Mouse (Mus musculus): ENCODE data around the gene Pik3ap1.
"Not testable (repeated sequence)": the region's sequence is repeated elsewhere in the genome, so short reads cannot be mapped to it uniquely, and the experiment has no call there.

The Pik3ap1 gene

GRCm38 (mm10) chr19:41384922-41385508, at the start of gene Pik3ap1:
Gene Pik3ap1 (minus strand): TSS chr19:41385102.
- in situ Hi-C loops (cut with MboI; ENCODE audit: low pct_unique_long_range_greater_than_20kb in 1 of 2, low sequenced_read_pairs in 2 of 2, unreplicated experiment in 1 of 2): no loop called here

- in situ Hi-C loops (cut with MboI; ENCODE audit: low pct_unique_long_range_greater_than_20kb in 1 of 2, low sequenced_read_pairs in 2 of 2, unreplicated experiment in 1 of 2): not testable (repeated sequence)
Observed at GRCm38 (mm10) chr19:41431512-41432164, 46.7 kb upstream of the Pik3ap1 start.

- in situ Hi-C loops (cut with MboI; ENCODE audit: low pct_unique_long_range_greater_than_20kb in 1 of 2, low sequenced_read_pairs in 2 of 2, unreplicated experiment in 1 of 2): not testable (repeated sequence)
Observed at GRCm38 (mm10) chr19:41425927-41426772, 41.2 kb upstream of the Pik3ap1 start.

GRCm38 (mm10) chr19:41421264-41421663, 36.4 kb upstream of the Pik3ap1 start:
- in situ Hi-C loops (cut with MboI; ENCODE audit: low pct_unique_long_range_greater_than_20kb in 1 of 2, low sequenced_read_pairs in 2 of 2, unreplicated experiment in 1 of 2): no loop called here

GRCm38 (mm10) chr19:41418786-41419185, 33.9 kb upstream of the Pik3ap1 start:
- in situ Hi-C loops (cut with MboI; ENCODE audit: low pct_unique_long_range_greater_than_20kb in 1 of 2, low sequenced_read_pairs in 2 of 2, unreplicated experiment in 1 of 2): no loop called here

GRCm38 (mm10) chr19:41417995-41418394, 33.1 kb upstream of the Pik3ap1 start:
- in situ Hi-C loops (cut with MboI; ENCODE audit: low pct_unique_long_range_greater_than_20kb in 1 of 2, low sequenced_read_pairs in 2 of 2, unreplicated experiment in 1 of 2): no loop called here

GRCm38 (mm10) chr19:41416201-41416600, 31.3 kb upstream of the Pik3ap1 start:
- in situ Hi-C loops (cut with MboI; ENCODE audit: low pct_unique_long_range_greater_than_20kb in 1 of 2, low sequenced_read_pairs in 2 of 2, unreplicated experiment in 1 of 2): no loop called here

GRCm38 (mm10) chr19:41402603-41403002, 17.7 kb upstream of the Pik3ap1 start:
- in situ Hi-C loops (cut with MboI; ENCODE audit: low pct_unique_long_range_greater_than_20kb in 1 of 2, low sequenced_read_pairs in 2 of 2, unreplicated experiment in 1 of 2): no loop called here

GRCm38 (mm10) chr19:41390856-41391255, 6.0 kb upstream of the Pik3ap1 start:
- in situ Hi-C loops (cut with MboI; ENCODE audit: low pct_unique_long_range_greater_than_20kb in 1 of 2, low sequenced_read_pairs in 2 of 2, unreplicated experiment in 1 of 2): no loop called here

- in situ Hi-C loops (cut with MboI; ENCODE audit: low pct_unique_long_range_greater_than_20kb in 1 of 2, low sequenced_read_pairs in 2 of 2, unreplicated experiment in 1 of 2): no loop called here
Observed at GRCm38 (mm10) chr19:41389351-41389750, 4.4 kb upstream of the Pik3ap1 start.

- in situ Hi-C loops (cut with MboI; ENCODE audit: low pct_unique_long_range_greater_than_20kb in 1 of 2, low sequenced_read_pairs in 2 of 2, unreplicated experiment in 1 of 2): no loop called here
Observed at GRCm38 (mm10) chr19:41388242-41388641, 3.3 kb upstream of the Pik3ap1 start.

GRCm38 (mm10) chr19:41387262-41387661, 2.4 kb upstream of the Pik3ap1 start:
- in situ Hi-C loops (cut with MboI; ENCODE audit: low pct_unique_long_range_greater_than_20kb in 1 of 2, low sequenced_read_pairs in 2 of 2, unreplicated experiment in 1 of 2): no loop called here

- in situ Hi-C loops (cut with MboI; ENCODE audit: low pct_unique_long_range_greater_than_20kb in 1 of 2, low sequenced_read_pairs in 2 of 2, unreplicated experiment in 1 of 2): no loop called here
Observed at GRCm38 (mm10) chr19:41384406-41384851, 473 bp downstream of the Pik3ap1 start.

- in situ Hi-C loops (cut with MboI; ENCODE audit: low pct_unique_long_range_greater_than_20kb in 1 of 2, low sequenced_read_pairs in 2 of 2, unreplicated experiment in 1 of 2): no loop called here
Observed at GRCm38 (mm10) chr19:41382391-41382978, 2.4 kb downstream of the Pik3ap1 start.

GRCm38 (mm10) chr19:41381581-41382239, 3.2 kb downstream of the Pik3ap1 start:
- in situ Hi-C loops (cut with MboI; ENCODE audit: low pct_unique_long_range_greater_than_20kb in 1 of 2, low sequenced_read_pairs in 2 of 2, unreplicated experiment in 1 of 2): no loop called here

- in situ Hi-C loops (cut with MboI; ENCODE audit: low pct_unique_long_range_greater_than_20kb in 1 of 2, low sequenced_read_pairs in 2 of 2, unreplicated experiment in 1 of 2): no loop called here
Observed at GRCm38 (mm10) chr19:41379195-41379594, 5.7 kb downstream of the Pik3ap1 start.

- in situ Hi-C loops (cut with MboI; ENCODE audit: low pct_unique_long_range_greater_than_20kb in 1 of 2, low sequenced_read_pairs in 2 of 2, unreplicated experiment in 1 of 2): no loop called here
Observed at GRCm38 (mm10) chr19:41375791-41376190, 9.1 kb downstream of the Pik3ap1 start.

- in situ Hi-C loops (cut with MboI; ENCODE audit: low pct_unique_long_range_greater_than_20kb in 1 of 2, low sequenced_read_pairs in 2 of 2, unreplicated experiment in 1 of 2): no loop called here
Observed at GRCm38 (mm10) chr19:41375096-41375495, 9.8 kb downstream of the Pik3ap1 start.

- in situ Hi-C loops (cut with MboI; ENCODE audit: low pct_unique_long_range_greater_than_20kb in 1 of 2, low sequenced_read_pairs in 2 of 2, unreplicated experiment in 1 of 2): no loop called here
Observed at GRCm38 (mm10) chr19:41374658-41375057, 10.2 kb downstream of the Pik3ap1 start.

Data from mouse embryonic stem cell (cell line).